Mouse (Mus musculus): ENCODE results near the gene Rasgef1a. TPM values are rescaled to one million over a fixed set of nuclear protein-coding genes. Genes with fewer than 3 reads are reported as not detected.

Rasgef1a gene
- polyA plus RNA-seq, 1 experiment from 2014 or later = 0.33 TPM

DNA sequence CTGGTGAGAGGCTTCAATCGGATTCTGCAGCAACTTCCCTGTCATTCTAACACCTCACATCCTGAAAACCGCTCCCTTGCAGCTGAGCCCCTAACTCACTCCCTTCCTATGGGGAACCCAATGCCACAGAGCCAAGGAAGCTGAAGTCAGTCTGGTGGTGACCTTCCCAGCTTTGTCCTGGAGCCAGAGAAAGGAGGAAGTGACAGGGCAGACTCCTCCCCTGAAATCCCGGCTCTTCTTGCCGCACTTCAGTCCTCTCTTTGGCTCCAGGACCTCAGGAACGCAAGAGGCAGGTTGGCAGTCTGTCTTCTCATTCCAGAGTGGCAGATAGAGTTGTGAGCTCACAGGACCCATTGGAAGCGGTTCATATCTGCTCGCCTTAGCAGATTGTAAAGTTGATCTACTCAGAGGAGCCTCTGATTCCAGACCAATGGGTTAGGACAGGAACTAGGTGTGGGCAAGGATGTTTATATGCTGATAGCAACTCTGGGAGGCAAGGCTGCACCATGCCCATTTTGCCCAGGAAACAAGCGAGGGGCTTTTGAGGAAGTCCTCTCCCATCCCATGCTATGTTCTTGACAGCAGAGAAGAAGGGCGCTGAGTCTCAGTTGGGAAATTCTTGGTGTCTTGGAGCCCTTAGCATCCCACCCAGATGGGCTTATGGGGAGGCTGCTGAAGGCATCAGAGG lies 25.0 kb downstream of the Rasgef1a start:
- Histone ChIP-seq H3K9me3 (no peaks in the 10 kb centered on the region), H3K4me2 (replicated peaks) (no peak overlapping the region), H3K4me3 (replicated peaks) (no peak overlapping the region), H3K4me1 (replicated peaks) (no peaks in the 10 kb centered on the region), H3K36me3 (no peaks in the 10 kb centered on the region), H3K27ac (no peak overlapping the region), H3K27me3 (replicated peaks) (no peaks in the 10 kb centered on the region), H3K9ac (no peak overlapping the region)
- 68% methylated on average over 9 of the region's 9 CpGs for WGBS
- peak; percentile 6; the same call in 1 of the 2 replicates for ATAC-seq

DNA sequence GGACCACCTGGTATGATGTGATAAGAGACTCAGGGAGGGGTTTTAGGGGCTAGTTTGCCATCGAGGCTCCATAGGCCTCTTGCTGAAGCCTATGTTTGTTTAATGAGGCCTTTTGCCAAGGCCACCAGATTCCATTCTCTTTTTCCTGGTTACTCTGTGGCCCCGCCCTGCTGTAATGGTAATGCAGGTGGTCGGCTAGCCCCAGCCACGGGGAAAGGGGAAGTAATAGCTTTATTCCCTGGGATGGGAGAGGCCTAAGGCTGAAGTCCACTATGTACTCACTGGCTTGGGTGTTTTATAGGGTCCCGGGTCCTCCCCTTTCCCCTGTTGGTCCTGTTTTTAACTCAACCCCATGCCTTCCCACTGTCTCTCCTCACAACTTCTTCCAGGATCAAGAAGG lies 25.6 kb downstream of the Rasgef1a start:
- H3K27ac ChIP-seq = no peak overlapping the region
- H3K9ac ChIP-seq = no peak overlapping the region
- no peaks in the 10 kb centered on the region for H3K27me3 ChIP-seq (replicated peaks)
- WGBS = 61% methylated on average over 5 of the region's 5 CpGs
- peak; percentile 85 for ATAC-seq
- H3K36me3 ChIP-seq = no peaks in the 10 kb centered on the region
- H3K9me3 ChIP-seq = no peaks in the 10 kb centered on the region
- H3K4me2 ChIP-seq (replicated peaks) = no peak overlapping the region
- no peaks in the 10 kb centered on the region for H3K4me1 ChIP-seq (replicated peaks)
- H3K4me3 ChIP-seq (replicated peaks) = no peak overlapping the region

GRCm38 (mm10) chr6:118045180-118045579 lies 33.9 kb downstream of the Rasgef1a start:
- no peaks in the 10 kb centered on the region for H3K9me3 ChIP-seq
- H3K27ac ChIP-seq = no peak overlapping the region
- ATAC-seq = no peak
- no peak overlapping the region for H3K9ac ChIP-seq
- no peaks in the 10 kb centered on the region for H3K36me3 ChIP-seq
- H3K4me2 ChIP-seq (replicated peaks) = no peak overlapping the region
- no peaks in the 10 kb centered on the region for H3K4me1 ChIP-seq (replicated peaks)
- 54% methylated on average over 4 of the region's 4 CpGs for WGBS
- no peak overlapping the region for H3K4me3 ChIP-seq (replicated peaks)
- no peaks in the 10 kb centered on the region for H3K27me3 ChIP-seq (replicated peaks)

- Histone ChIP-seq H3K4me2 (replicated peaks) (no peak overlapping the region), H3K4me3 (replicated peaks) (no peak overlapping the region), H3K36me3 (no peaks in the 10 kb centered on the region), H3K27me3 (replicated peaks) (no peaks in the 10 kb centered on the region), H3K9ac (no peak overlapping the region), H3K27ac (no peak overlapping the region), H3K9me3 (no peaks in the 10 kb centered on the region), H3K4me1 (replicated peaks) (no peaks in the 10 kb centered on the region)
- whole genome bisulfite sequencing = 57% methylated on average over 7 of the region's 7 CpGs
- ATAC-seq = no peak
Measured at GRCm38 (mm10) chr6:118045892-118046291, 34.7 kb downstream of the Rasgef1a start.

- H3K27me3 ChIP-seq (replicated peaks) = no peaks in the 10 kb centered on the region
- no peaks in the 10 kb centered on the region for H3K36me3 ChIP-seq
- no peak overlapping the region for H3K4me3 ChIP-seq (replicated peaks)
- H3K9ac ChIP-seq = no peak overlapping the region
- no peaks in the 10 kb centered on the region for H3K4me1 ChIP-seq (replicated peaks)
- H3K27ac ChIP-seq = no peak overlapping the region
- ATAC-seq = no peak
- H3K9me3 ChIP-seq = no peaks in the 10 kb centered on the region
- H3K4me2 ChIP-seq (replicated peaks) = no peak overlapping the region
- 67% methylated on average over 3 of the region's 3 CpGs for WGBS
Measured at GRCm38 (mm10) chr6:118046511-118046910, 35.3 kb downstream of the Rasgef1a start.

- Histone ChIP-seq H3K9ac (no peak overlapping the region), H3K4me2 (replicated peaks) (no peak overlapping the region), H3K36me3 (no peaks in the 10 kb centered on the region), H3K4me3 (replicated peaks) (no peak overlapping the region), H3K27me3 (replicated peaks) (no peaks in the 10 kb centered on the region), H3K27ac (no peak overlapping the region), H3K9me3 (no peaks in the 10 kb centered on the region), H3K4me1 (replicated peaks) (no peaks in the 10 kb centered on the region)
- ATAC-seq = no peak
Measured at GRCm38 (mm10) chr6:118046924-118047323, 35.7 kb downstream of the Rasgef1a start.

- 73% methylated on average over 4 of the region's 4 CpGs for WGBS
- H3K36me3 ChIP-seq = no peaks in the 10 kb centered on the region
- H3K4me3 ChIP-seq (replicated peaks) = no peak overlapping the region
- no peaks in the 10 kb centered on the region for H3K4me1 ChIP-seq (replicated peaks)
- H3K27me3 ChIP-seq (replicated peaks) = no peaks in the 10 kb centered on the region
- no peak overlapping the region for H3K27ac ChIP-seq
- no peak overlapping the region for H3K4me2 ChIP-seq (replicated peaks)
- no peaks in the 10 kb centered on the region for H3K9me3 ChIP-seq
- ATAC-seq = no peak
- no peak overlapping the region for H3K9ac ChIP-seq
Measured at GRCm38 (mm10) chr6:118047811-118048505, 36.7 kb downstream of the Rasgef1a start.

- WGBS = 78% methylated on average over 6 of the region's 6 CpGs
- Histone ChIP-seq H3K4me3 (replicated peaks) (no peak overlapping the region), H3K27me3 (replicated peaks) (no peaks in the 10 kb centered on the region), H3K9me3 (no peaks in the 10 kb centered on the region), H3K27ac (no peak overlapping the region), H3K36me3 (no peaks in the 10 kb centered on the region), H3K4me2 (replicated peaks) (no peak overlapping the region), H3K9ac (no peak overlapping the region), H3K4me1 (replicated peaks) (no peaks in the 10 kb centered on the region)
- ATAC-seq = no peak
Measured at GRCm38 (mm10) chr6:118049776-118050175, 38.5 kb downstream of the Rasgef1a start.

DNA sequence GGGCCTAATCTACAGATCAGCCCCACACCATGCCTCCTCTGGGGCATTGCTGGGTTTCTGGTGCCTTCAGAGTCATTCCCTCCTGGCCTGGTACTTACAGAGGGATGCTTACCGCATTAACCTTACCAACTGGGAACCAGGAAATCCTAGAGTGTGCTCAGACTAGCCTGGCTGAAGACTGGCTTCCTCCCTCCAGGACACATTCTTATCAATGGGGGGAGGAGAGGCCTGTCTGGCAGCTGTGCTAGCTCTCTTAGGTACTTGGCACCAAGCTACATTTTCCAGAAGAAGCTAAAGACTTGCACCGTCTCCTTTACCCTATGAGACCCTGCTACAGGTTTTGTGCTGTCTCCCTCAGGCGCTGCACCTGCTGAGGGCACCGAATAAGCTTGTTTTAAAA lies 40.2 kb downstream of the Rasgef1a start:
- no peaks in the 10 kb centered on the region for H3K27me3 ChIP-seq (replicated peaks)
- H3K9me3 ChIP-seq = no peaks in the 10 kb centered on the region
- H3K27ac ChIP-seq = no peak overlapping the region
- 71% methylated on average over 4 of the region's 4 CpGs for WGBS
- no peak for ATAC-seq
- H3K9ac ChIP-seq = no peak overlapping the region
- H3K36me3 ChIP-seq = no peaks in the 10 kb centered on the region
- H3K4me3 ChIP-seq (replicated peaks) = no peak overlapping the region
- H3K4me1 ChIP-seq (replicated peaks) = no peaks in the 10 kb centered on the region
- H3K4me2 ChIP-seq (replicated peaks) = no peak overlapping the region

GRCm38 (mm10) chr6:118055209-118055608 lies 44.0 kb downstream of the Rasgef1a start:
- no peaks in the 10 kb centered on the region for H3K36me3 ChIP-seq
- no peaks in the 10 kb centered on the region for H3K4me1 ChIP-seq (replicated peaks)
- WGBS = 93% methylated on average over 10 of the region's 10 CpGs
- H3K9ac ChIP-seq = no peak overlapping the region
- no peak overlapping the region for H3K27ac ChIP-seq
- ATAC-seq = no peak
- no peaks in the 10 kb centered on the region for H3K27me3 ChIP-seq (replicated peaks)
- H3K4me2 ChIP-seq (replicated peaks) = no peak overlapping the region
- no peak overlapping the region for H3K4me3 ChIP-seq (replicated peaks)
- no peaks in the 10 kb centered on the region for H3K9me3 ChIP-seq

DNA sequence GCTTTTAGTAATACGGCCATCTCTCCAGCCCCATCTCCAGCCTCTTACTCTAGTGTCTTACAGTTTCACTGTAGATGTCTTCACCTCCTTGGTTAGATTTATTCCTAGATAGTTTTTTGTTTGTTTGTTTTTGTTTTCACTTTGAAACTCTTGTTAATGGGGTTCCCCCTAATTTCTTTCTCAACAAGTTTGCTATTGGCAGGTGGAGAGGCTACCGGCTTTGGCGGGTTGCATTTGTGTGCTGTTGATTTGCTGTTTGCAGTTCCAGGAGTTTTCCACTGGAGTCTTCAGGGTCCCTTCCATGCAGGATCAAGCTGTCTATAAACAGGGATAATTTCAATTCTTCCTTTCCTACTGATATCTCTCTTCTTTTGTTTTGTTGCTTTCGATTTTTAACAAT lies 50.0 kb downstream of the Rasgef1a start:
- no peak for ATAC-seq

GRCm38 (mm10) chr6:118063266-118063665 lies 52.0 kb downstream of the Rasgef1a start:
- Histone ChIP-seq H3K36me3 (no peaks in the 10 kb centered on the region), H3K9ac (no peak overlapping the region), H3K4me1 (replicated peaks) (peaks cover 19% of the 10 kb centered on the region; the same call in 1 of the 2 replicates), H3K4me2 (replicated peaks) (no peak overlapping the region), H3K27ac (no peak overlapping the region), H3K4me3 (replicated peaks) (no peak overlapping the region), H3K9me3 (no peaks in the 10 kb centered on the region), H3K27me3 (replicated peaks) (peaks cover 19% of the 10 kb centered on the region)
- 74% methylated on average over 5 of the region's 5 CpGs for WGBS
- ATAC-seq = no peak

More for the DNA sequence above, 50.0 kb downstream of the Rasgef1a start:
- no peaks in the 10 kb centered on the region for H3K36me3 ChIP-seq
- WGBS = 91% methylated on average over 4 of the region's 4 CpGs
- H3K9ac ChIP-seq = no peak overlapping the region
- no peak overlapping the region for H3K4me2 ChIP-seq (replicated peaks)
- peaks cover 12% of the 10 kb centered on the region; the same call in 1 of the 2 replicates for H3K4me1 ChIP-seq (replicated peaks)
- H3K27me3 ChIP-seq (replicated peaks) = peaks cover 6% of the 10 kb centered on the region; the same call in 1 of the 2 replicates
- H3K27ac ChIP-seq = no peak overlapping the region
- H3K4me3 ChIP-seq (replicated peaks) = no peak overlapping the region
- H3K9me3 ChIP-seq = no peaks in the 10 kb centered on the region

Measured in intestine, embryonic 15.5 days (tissue).